Mouse (Mus musculus) stomach, embryonic 16.5 days (tissue): Measurements from ENCODE around the gene Eef1g. TPM values are rescaled to one million over a fixed set of nuclear protein-coding genes. Genes with fewer than 3 reads are reported as not detected.

Experiments used
- ATAC-seq: fragments of 200-750 bp; cut with Nextera tagmentation; 2 replicates; pipeline ENCODE4 v1.8.0; 2017; ENCODE audit warnings: moderate number of reproducible peaks, moderate TSS enrichment; ENCODE audit not compliant: insufficient read depth, low FRiP score
- H3K27ac ChIP-seq: fragments of 300-500 bp; sonication (generic); 2 replicates; pipeline ENCODE4 v1.5.1; 2014; ENCODE audit warnings: low read length
- H3K27me3 ChIP-seq: fragments of 300-500 bp; sonication (generic); 2 replicates; pipeline ENCODE4 v1.6.1; 2014; ENCODE audit warnings: low read length, control low read depth, mixed read lengths; ENCODE audit not compliant: control insufficient read depth, insufficient read depth
- H3K36me3 ChIP-seq: fragments of 300-500 bp; sonication (generic); 2 replicates; pipeline ENCODE4 v1.6.1; 2014; ENCODE audit warnings: low read length; ENCODE audit not compliant: control insufficient read depth, insufficient read depth
- H3K4me1 ChIP-seq: fragments of 300-500 bp; sonication (generic); 2 replicates; pipeline ENCODE4 v1.6.1; 2014; ENCODE audit warnings: low read length, control low read depth, mixed read lengths; ENCODE audit not compliant: control insufficient read depth, insufficient read depth
- H3K4me2 ChIP-seq: fragments of 300-500 bp; sonication (generic); 2 replicates; pipeline ENCODE4 v1.6.1; 2014; ENCODE audit warnings: low read depth, low read length, mixed read lengths
- H3K4me3 ChIP-seq: fragments of 300-500 bp; sonication (generic); replicated peaks from 2 replicates; pipeline ENCODE4 v1.5.1; 2014; ENCODE audit warnings: mild to moderate bottlenecking, low read length
- H3K9ac ChIP-seq: fragments of 300-500 bp; sonication (generic); 2 replicates; pipeline ENCODE4 v1.6.1; 2014; ENCODE audit warnings: low read length
- H3K9me3 ChIP-seq: fragments of 300-500 bp; sonication (generic); replicated peaks from 2 replicates; pipeline ENCODE4 v1.6.1; 2016; ENCODE audit warnings: low read length, control low read depth; ENCODE audit not compliant: control insufficient read depth
- WGBS: fragments of 180-500 bp; shearing (Covaris S2); extraction: QIAGEN DNeasy Blood & Tissue Kit; methylation state at CpG from one replicate; pipeline ENCODE4 v1.1.7; 2014; 5-methylcytosine and 5-hydroxymethylcytosine counted together
- polyA plus RNA-seq: library from polyadenylated mRNA; unstranded; fragments of >200 nt; fragmentation: Nextera tagmentation; extraction: Ambion mirVana; gene quantifications from 2 replicates; pipeline ENCODE4 v1.2.1, GENCODE M21; 2015

Eef1g gene
- polyA plus RNA-seq, 1 experiment from 2014 or later: 441 TPM

DNA sequence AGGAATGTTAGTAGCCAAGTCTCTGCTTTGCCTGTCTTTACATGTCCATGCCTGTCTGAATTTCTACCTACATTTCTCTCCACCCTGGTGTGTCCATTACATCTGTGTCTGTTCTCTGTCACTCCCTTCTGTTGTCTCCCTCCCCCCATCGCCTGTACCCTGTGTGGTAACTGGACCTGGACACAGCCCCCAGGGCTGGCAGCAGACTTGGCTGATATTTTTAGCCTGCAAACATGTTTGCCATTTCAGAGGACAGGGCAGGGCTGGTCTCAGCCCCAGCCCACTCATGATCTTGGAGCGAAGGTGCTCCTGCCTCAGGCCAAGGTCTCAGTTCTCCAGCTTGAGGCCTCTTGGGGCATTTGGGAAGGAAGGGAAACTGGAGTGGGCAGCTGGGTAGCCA, 21.0 kb downstream of the Eef1g start:
- H3K9ac ChIP-seq: peak overlapping the region; percentile 97
- no peaks in the 10 kb centered on the region for H3K36me3 ChIP-seq
- no peak for ATAC-seq
- H3K4me2 ChIP-seq: 0 out of 2 replicates have a peak overlapping the region, but pooled peaks have one; percentile 7
- peaks cover 67% of the 10 kb centered on the region for H3K4me1 ChIP-seq
- H3K4me3 ChIP-seq: no peak overlapping the region
- no peaks in the 10 kb centered on the region for H3K9me3 ChIP-seq
- H3K27me3 ChIP-seq: no peaks in the 10 kb centered on the region
- WGBS: 44% methylated on average over 2 of the region's 2 CpGs
- peak overlapping the region; percentile 99 for H3K27ac ChIP-seq

DNA sequence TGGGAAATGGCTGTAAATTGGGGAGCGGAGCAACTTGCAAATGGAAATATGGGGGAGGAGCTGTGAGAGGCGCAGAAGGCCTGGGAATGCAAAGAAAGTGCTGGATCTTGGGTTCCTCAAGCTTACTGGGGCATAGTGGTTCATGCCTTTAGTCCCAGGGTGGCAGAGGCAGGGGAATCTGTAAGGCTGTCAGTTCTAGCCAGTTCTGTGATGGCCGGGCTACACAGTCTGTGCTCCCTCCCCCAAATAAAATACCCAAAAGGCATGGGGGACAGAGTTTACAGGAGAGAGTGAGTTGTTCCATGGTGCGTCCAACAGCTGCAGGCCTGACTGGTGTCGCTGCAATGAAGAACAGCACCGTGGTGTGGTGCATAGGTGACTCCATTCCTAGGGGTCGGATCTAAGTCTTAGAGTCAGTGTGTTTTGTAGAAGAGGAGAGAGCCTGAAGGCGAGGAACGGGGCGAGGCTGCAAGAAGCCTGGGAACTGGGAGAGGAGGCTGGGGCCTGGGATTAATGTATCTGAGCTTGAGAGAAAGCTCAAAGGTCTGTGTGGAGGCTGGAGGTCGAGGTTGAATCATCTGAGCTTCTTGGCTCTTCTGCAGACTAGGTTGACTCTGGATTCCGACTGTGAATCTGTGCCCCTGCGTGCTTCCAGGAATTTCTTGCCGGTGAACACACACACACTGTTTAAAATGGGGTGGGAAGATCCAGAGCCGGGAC, 21.7 kb downstream of the Eef1g start:
- H3K27me3 ChIP-seq: no peaks in the 10 kb centered on the region
- whole genome bisulfite sequencing: 24% methylated on average over 15 of the region's 15 CpGs
- H3K4me1 ChIP-seq: peaks cover 68% of the 10 kb centered on the region
- no peak for ATAC-seq
- H3K9ac ChIP-seq: peak overlapping the region; percentile 97
- H3K9me3 ChIP-seq: no peaks in the 10 kb centered on the region
- peak overlapping the region; percentile 99 for H3K27ac ChIP-seq
- peak overlapping the region; percentile 87 for H3K4me3 ChIP-seq
- no peaks in the 10 kb centered on the region for H3K36me3 ChIP-seq
- H3K4me2 ChIP-seq: peak overlapping the region; percentile 76

DNA sequence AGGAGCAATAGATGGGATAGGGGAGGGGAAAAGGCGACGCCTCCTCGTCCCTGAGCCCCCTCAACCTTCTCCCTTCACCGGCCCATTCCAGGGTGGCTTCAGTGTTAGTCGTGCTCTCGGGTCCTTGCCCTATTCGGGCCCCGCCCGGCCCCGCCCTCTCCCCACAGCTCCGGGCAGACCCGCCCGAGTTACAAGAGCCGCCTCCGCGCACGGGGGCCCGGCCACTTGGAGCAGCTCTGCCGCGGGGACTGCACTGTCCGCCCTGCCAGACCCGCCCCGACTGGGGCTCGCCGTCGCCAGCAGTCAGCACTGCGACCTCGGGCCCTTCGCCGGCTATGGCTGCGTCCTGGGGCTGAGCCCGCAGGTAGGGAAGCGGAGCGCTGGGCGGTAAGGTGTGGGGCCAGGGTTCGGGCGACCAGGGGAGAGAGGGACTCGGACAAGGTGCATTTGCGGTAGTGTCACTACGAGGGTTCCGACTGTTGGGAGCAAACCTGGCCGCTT, 22.3 kb downstream of the Eef1g start, which contains the start of gene Ahnak:
TSS of gene Ahnak (plus strand) at position 219 of the 501 bp plus-strand sequence.
- H3K36me3 ChIP-seq: no peaks in the 10 kb centered on the region
- H3K27me3 ChIP-seq: no peaks in the 10 kb centered on the region
- peaks cover 68% of the 10 kb centered on the region for H3K4me1 ChIP-seq
- H3K9ac ChIP-seq: peak within 1 kb of the TSS; percentile 97
- H3K4me2 ChIP-seq: peak within 1 kb of the TSS; percentile 76
- H3K4me3 ChIP-seq: peak within 1 kb of the TSS; percentile 87
- H3K27ac ChIP-seq: peak within 1 kb of the TSS; percentile 99
- peak; percentile 65 for ATAC-seq
- WGBS: under 1% methylated on average over 42 of the region's 42 CpGs
- no peaks in the 10 kb centered on the region for H3K9me3 ChIP-seq

DNA sequence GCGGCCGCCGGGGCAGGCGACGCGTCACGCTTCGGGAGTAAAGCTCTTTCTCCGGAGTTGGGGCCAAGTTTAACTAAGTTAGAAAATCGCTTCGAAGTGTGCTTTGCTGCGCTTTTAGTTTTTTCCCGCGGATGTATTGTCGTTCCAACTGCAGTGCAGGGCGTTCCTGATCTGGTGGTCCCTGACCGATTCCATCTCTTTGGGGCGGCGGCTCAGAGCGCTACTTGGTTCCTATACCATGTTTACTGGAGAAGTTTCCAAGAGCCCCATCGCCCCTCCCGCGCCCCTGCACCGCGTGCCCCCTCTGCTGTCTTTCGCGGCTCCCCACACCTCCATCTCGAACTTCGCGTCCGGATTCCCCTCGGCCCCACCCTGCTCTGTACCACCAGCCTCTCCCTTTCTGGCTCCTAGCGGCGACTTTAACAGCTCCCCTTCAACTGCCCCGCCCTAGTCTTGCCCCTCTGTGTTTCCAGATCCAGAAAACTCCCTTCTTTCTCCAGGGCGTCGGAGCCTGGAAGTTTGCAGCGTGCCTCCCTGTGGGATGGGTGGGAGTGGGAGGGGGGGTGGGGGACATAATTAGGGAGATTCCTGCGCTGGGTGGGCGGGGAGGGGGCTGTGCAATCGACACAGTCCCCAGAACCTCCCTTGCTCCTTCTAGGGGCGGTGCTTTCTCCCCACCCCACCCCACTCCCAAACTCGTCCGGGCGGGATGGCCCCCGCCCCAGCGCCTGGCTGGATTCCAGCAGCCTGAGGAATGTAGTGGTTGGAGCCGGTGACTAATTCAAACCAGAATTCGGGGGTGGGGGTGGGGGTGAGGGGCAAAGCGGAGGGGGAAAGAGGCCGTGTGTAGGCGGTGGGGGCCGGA, 23.0 kb downstream of the Eef1g start:
- Histone ChIP-seq H3K4me1 (peaks cover 62% of the 10 kb centered on the region), H3K36me3 (no peaks in the 10 kb centered on the region), H3K9ac (peak overlapping the region; percentile 97), H3K27me3 (no peaks in the 10 kb centered on the region), H3K4me2 (peak overlapping the region; percentile 76), H3K9me3 (no peaks in the 10 kb centered on the region), H3K4me3 (peak overlapping the region; percentile 87), H3K27ac (peak overlapping the region; percentile 99)
- WGBS: under 1% methylated on average over 53 of the region's 53 CpGs
- ATAC-seq: peak; percentile 80

DNA sequence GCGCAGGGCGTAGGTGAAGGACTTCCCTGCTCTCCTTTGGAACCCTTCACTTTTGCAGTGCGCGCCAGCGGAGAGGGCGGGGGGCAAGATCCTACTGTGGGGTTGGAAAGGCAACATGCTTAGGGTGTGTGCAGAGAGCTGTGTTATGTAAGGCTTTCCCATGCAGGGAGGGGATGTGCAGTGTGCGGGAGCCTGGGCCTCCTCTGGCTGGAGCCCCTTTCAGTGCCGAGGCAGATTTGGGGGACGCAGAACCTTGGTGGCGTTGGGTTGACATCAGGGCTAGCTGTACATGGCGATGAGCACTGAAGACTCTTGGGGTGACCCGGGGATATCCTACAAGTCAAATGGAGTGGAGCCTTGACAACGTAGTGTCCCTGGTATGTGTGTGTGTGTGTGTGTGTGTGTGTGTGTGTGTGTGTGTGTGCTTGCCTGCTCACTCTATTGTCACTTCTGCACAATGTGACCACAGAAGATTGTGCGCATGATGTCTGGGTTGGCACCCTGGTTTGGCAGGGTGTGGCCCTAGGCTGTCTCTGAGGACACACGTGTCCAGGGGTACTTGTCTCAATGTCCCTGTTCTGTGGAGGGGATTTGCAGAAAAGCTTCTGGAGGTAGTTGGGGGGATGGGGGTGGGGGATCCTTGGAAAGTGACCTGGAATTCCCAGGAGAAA, 23.7 kb downstream of the Eef1g start:
- WGBS: 12% methylated on average over 15 of the region's 15 CpGs
- H3K4me1 ChIP-seq: peaks cover 62% of the 10 kb centered on the region
- no peaks in the 10 kb centered on the region for H3K9me3 ChIP-seq

DNA sequence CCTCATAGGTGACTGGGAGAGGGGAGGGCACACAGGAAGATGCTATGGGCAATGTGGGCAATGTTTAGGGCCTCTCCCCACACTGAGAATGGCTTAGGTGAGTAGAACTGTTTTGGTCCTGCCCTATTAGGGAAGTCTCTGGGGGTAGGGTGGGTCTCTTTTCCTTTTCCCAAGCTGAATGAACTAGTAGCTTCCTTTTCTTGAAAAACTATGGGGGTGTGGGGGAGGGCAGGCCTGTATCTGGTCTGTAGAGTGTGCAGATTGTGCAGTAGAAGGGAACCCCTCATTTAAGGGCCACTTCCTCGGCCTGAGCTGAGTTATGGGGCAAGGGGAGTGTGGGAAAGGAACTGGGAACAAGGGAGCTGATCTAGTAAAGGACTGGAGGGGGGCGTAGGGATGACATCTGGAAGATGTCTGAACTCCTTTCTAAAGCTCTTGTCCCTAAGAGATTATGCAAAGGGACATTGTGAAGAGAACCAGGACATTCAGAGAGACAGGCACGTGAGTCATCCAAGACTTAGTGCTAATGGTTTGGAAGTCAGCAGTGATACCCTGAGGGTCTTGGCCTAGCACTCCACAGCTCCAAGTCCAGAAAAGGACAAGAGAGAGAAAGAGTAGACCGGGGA, 24.5 kb downstream of the Eef1g start:
- no peak for ATAC-seq
- Histone ChIP-seq H3K4me3 (peak overlapping the region; percentile 87), H3K36me3 (no peaks in the 10 kb centered on the region), H3K4me2 (peak overlapping the region; percentile 76), H3K27ac (peak overlapping the region; percentile 99), H3K9me3 (no peaks in the 10 kb centered on the region), H3K4me1 (peaks cover 62% of the 10 kb centered on the region), H3K27me3 (no peaks in the 10 kb centered on the region), H3K9ac (peak overlapping the region; percentile 97)
- 37% methylated on average over 4 of the region's 4 CpGs for WGBS

More for the DNA sequence above, 23.7 kb downstream of the Eef1g start:
- H3K4me3 ChIP-seq: peak overlapping the region; percentile 87
- peak; percentile 61 for ATAC-seq
- H3K36me3 ChIP-seq: no peaks in the 10 kb centered on the region
- H3K27me3 ChIP-seq: no peaks in the 10 kb centered on the region
- H3K9ac ChIP-seq: peak overlapping the region; percentile 97
- H3K4me2 ChIP-seq: peak overlapping the region; percentile 76
- peak overlapping the region; percentile 99 for H3K27ac ChIP-seq

DNA sequence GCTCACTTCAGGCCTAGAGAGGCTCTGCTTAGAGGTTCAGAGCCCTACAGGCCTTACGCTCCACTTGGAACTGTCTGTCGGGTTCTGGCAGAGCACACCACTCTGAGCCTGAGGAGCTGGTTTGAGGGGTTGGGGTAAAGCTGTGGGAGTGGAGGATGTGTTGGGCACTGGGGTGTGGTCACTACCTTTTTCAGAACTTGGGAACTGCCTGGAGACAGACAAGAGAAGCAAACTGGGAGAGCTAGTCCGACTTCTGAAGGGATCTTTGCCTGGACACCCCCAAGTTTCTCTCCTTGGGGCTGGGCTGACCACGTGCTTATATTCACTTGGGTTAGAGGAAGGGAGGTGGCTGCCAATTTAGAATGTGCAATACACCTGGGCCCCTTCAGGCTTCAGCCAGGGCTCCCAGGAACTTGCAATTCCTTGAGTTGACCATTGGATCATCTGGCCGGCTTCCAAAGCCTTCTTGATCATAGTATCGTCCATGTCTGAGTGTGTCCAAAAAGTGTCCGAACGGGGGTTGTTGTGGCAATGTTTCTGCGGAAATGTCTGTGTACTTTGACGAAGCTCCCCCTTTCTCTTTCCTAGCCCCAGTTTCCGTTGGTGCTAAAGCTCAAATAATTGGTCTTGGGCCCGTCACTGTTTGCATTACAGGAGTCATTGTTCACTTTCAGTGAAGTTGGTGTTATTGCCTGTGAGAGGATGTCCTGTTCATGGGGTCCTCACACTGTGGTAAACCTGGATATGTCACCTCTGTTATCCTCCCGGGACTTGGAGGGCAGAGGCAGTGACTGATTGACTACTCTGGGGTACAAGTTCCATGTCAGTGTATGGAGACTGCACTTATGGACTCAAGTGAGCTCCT, 25.3 kb downstream of the Eef1g start:
- 51% methylated on average over 13 of the region's 13 CpGs for WGBS
- no peaks in the 10 kb centered on the region for H3K9me3 ChIP-seq
- peak overlapping the region; percentile 99 for H3K27ac ChIP-seq
- no peaks in the 10 kb centered on the region for H3K36me3 ChIP-seq
- ATAC-seq: no peak
- H3K4me3 ChIP-seq: peak overlapping the region; percentile 87
- peak overlapping the region; percentile 76 for H3K4me2 ChIP-seq
- peak overlapping the region; percentile 97 for H3K9ac ChIP-seq
- H3K4me1 ChIP-seq: peaks cover 68% of the 10 kb centered on the region
- H3K27me3 ChIP-seq: no peaks in the 10 kb centered on the region
